Mouse (Mus musculus) heart, embryonic 12.5 days (tissue): ENCODE measurements around the gene Gtf2h4. TPM values are rescaled to one million over a fixed set of nuclear protein-coding genes. Genes with fewer than 3 reads are reported as not detected.

ENCODE experiments used
- ATAC-seq: fragments of 200-750 bp; cut with Nextera tagmentation; 2 replicates; pipeline ENCODE4 v1.8.0; 2017; ENCODE audit warnings: moderate TSS enrichment, moderate library complexity; ENCODE audit not compliant: insufficient number of reproducible peaks, low FRiP score
- H3K27ac ChIP-seq: fragments of 300-500 bp; sonication (generic); 2 replicates; pipeline ENCODE4 v1.5.1; 2016; ENCODE audit warnings: mild to moderate bottlenecking, moderate library complexity; ENCODE audit not compliant: poor library complexity, severe bottlenecking
- H3K27me3 ChIP-seq: fragments of 300-500 bp; sonication (generic); replicated peaks from 2 replicates; pipeline ENCODE4 v1.6.1; 2016; ENCODE audit warnings: mild to moderate bottlenecking, moderate library complexity
- H3K36me3 ChIP-seq: fragments of 300-500 bp; sonication (generic); 2 replicates; pipeline ENCODE4 v1.6.1; 2016; ENCODE audit warnings: mild to moderate bottlenecking, moderate library complexity
- H3K4me1 ChIP-seq: fragments of 300-500 bp; sonication (generic); replicated peaks from 2 replicates; pipeline ENCODE4 v1.6.1; 2016; ENCODE audit warnings: mild to moderate bottlenecking
- H3K4me2 ChIP-seq: fragments of 300-500 bp; sonication (generic); 2 replicates; pipeline ENCODE4 v1.6.1; 2016; ENCODE audit warnings: mild to moderate bottlenecking, moderate library complexity
- H3K4me3 ChIP-seq: fragments of 300-500 bp; sonication (generic); 2 replicates; pipeline ENCODE4 v1.5.1; 2016; ENCODE audit warnings: mild to moderate bottlenecking
- H3K9ac ChIP-seq: fragments of 300-500 bp; sonication (generic); 2 replicates; pipeline ENCODE4 v1.6.1; 2016; ENCODE audit warnings: mild to moderate bottlenecking, moderate library complexity
- H3K9me3 ChIP-seq: fragments of 300-500 bp; sonication (generic); replicated peaks from 2 replicates; pipeline ENCODE4 v1.6.1; 2016; ENCODE audit warnings: mild to moderate bottlenecking, moderate library complexity
- WGBS: fragments of 180-500 bp; shearing (Covaris S2); methylation state at CpG from one replicate; pipeline ENCODE4 v1.1.7; 2016; 5-methylcytosine and 5-hydroxymethylcytosine counted together
- polyA plus RNA-seq: library from polyadenylated mRNA; unstranded; fragments of >200 nt; fragmentation: Nextera tagmentation; extraction: Ambion mirVana; gene quantifications from 2 replicates; pipeline ENCODE4 v1.2.1, GENCODE M21; 2016

Gene Gtf2h4
- polyA plus RNA-seq, 1 experiment from 2014 or later: 24.5 TPM

- Histone ChIP-seq H3K27ac (peak overlapping the region; percentile 95), H3K27me3 (no peaks in the 10 kb centered on the region), H3K9me3 (peaks cover 6% of the 10 kb centered on the region; the same call in 1 of the 2 replicates), H3K4me2 (peak overlapping the region; percentile 84), H3K4me1 (peaks cover 32% of the 10 kb centered on the region), H3K9ac (peak overlapping the region; percentile 73), H3K4me3 (peak overlapping the region; percentile 46), H3K36me3 (peaks cover 29% of the 10 kb centered on the region)
- 21% methylated on average over 1 of the region's 1 CpGs for WGBS
- ATAC-seq: no peak
Observed at GRCm38 (mm10) chr17:35697429-35697758, 23.9 kb upstream of the Gtf2h4 start.

- H3K27me3 ChIP-seq: no peaks in the 10 kb centered on the region
- peak overlapping the region; percentile 84 for H3K4me2 ChIP-seq
- WGBS: 63% methylated on average over 6 of the region's 6 CpGs
- ATAC-seq: no peak
- H3K36me3 ChIP-seq: peaks cover 35% of the 10 kb centered on the region
- H3K9me3 ChIP-seq: peaks cover 6% of the 10 kb centered on the region; the same call in 1 of the 2 replicates
- H3K4me1 ChIP-seq: peaks cover 31% of the 10 kb centered on the region
- H3K9ac ChIP-seq: peak overlapping the region; percentile 23; the same call in 1 of the 2 replicates
- peak overlapping the region; percentile 46 for H3K4me3 ChIP-seq
- H3K27ac ChIP-seq: peak overlapping the region; percentile 95; the same call in 1 of the 2 replicates
Observed at GRCm38 (mm10) chr17:35696691-35697090, 23.2 kb upstream of the Gtf2h4 start.

GRCm38 (mm10) chr17:35695289-35695688, 21.8 kb upstream of the Gtf2h4 start:
- WGBS: 88% methylated on average over 2 of the region's 2 CpGs
- Histone ChIP-seq H3K27me3 (no peaks in the 10 kb centered on the region), H3K4me2 (no peak overlapping the region), H3K9ac (no peak overlapping the region), H3K9me3 (peaks cover 6% of the 10 kb centered on the region; the same call in 1 of the 2 replicates), H3K4me3 (no peak overlapping the region), H3K4me1 (peaks cover 31% of the 10 kb centered on the region), H3K36me3 (peaks cover 49% of the 10 kb centered on the region), H3K27ac (no peak overlapping the region)
- no peak for ATAC-seq

GRCm38 (mm10) chr17:35693906-35694305, 20.4 kb upstream of the Gtf2h4 start:
- no peak overlapping the region for H3K4me3 ChIP-seq
- no peak overlapping the region for H3K27ac ChIP-seq
- H3K27me3 ChIP-seq: no peaks in the 10 kb centered on the region
- peaks cover 6% of the 10 kb centered on the region; the same call in 1 of the 2 replicates for H3K9me3 ChIP-seq
- H3K36me3 ChIP-seq: peaks cover 63% of the 10 kb centered on the region
- no peak for ATAC-seq
- no peak overlapping the region for H3K9ac ChIP-seq
- H3K4me2 ChIP-seq: no peak overlapping the region
- H3K4me1 ChIP-seq: peaks cover 23% of the 10 kb centered on the region
- WGBS: 76% methylated on average over 5 of the region's 5 CpGs

GRCm38 (mm10) chr17:35692368-35692767, 18.8 kb upstream of the Gtf2h4 start:
- no peak overlapping the region for H3K27ac ChIP-seq
- peaks cover 78% of the 10 kb centered on the region for H3K36me3 ChIP-seq
- no peak for ATAC-seq
- H3K9me3 ChIP-seq: peaks cover 6% of the 10 kb centered on the region; the same call in 1 of the 2 replicates
- H3K4me1 ChIP-seq: peaks cover 10% of the 10 kb centered on the region
- H3K9ac ChIP-seq: no peak overlapping the region
- no peak overlapping the region for H3K4me3 ChIP-seq
- 74% methylated on average over 4 of the region's 4 CpGs for WGBS
- H3K4me2 ChIP-seq: no peak overlapping the region
- no peaks in the 10 kb centered on the region for H3K27me3 ChIP-seq

GRCm38 (mm10) chr17:35691811-35692210, 18.3 kb upstream of the Gtf2h4 start:
- Histone ChIP-seq H3K27me3 (no peaks in the 10 kb centered on the region), H3K4me1 (peaks cover 4% of the 10 kb centered on the region), H3K36me3 (peaks cover 84% of the 10 kb centered on the region), H3K4me2 (no peak overlapping the region), H3K27ac (no peak overlapping the region), H3K4me3 (no peak overlapping the region), H3K9ac (no peak overlapping the region), H3K9me3 (peaks cover 6% of the 10 kb centered on the region; the same call in 1 of the 2 replicates)
- 76% methylated on average over 4 of the region's 4 CpGs for WGBS
- ATAC-seq: no peak; the same call in 1 of the 2 replicates

- no peaks in the 10 kb centered on the region for H3K27me3 ChIP-seq
- H3K9me3 ChIP-seq: no peaks in the 10 kb centered on the region
- H3K36me3 ChIP-seq: peaks cover 91% of the 10 kb centered on the region
- H3K27ac ChIP-seq: no peak overlapping the region
- no peak overlapping the region for H3K4me2 ChIP-seq
- WGBS: 87% methylated on average over 18 of the region's 18 CpGs
- ATAC-seq: no peak
- H3K4me1 ChIP-seq: no peaks in the 10 kb centered on the region
- H3K4me3 ChIP-seq: no peak overlapping the region
- H3K9ac ChIP-seq: no peak overlapping the region
Observed at GRCm38 (mm10) chr17:35689936-35690645, 16.6 kb upstream of the Gtf2h4 start.

- Histone ChIP-seq H3K4me2 (no peak overlapping the region), H3K4me1 (no peaks in the 10 kb centered on the region), H3K27me3 (no peaks in the 10 kb centered on the region), H3K27ac (no peak overlapping the region), H3K4me3 (no peak overlapping the region), H3K36me3 (peaks cover 99% of the 10 kb centered on the region), H3K9me3 (no peaks in the 10 kb centered on the region), H3K9ac (no peak overlapping the region)
- ATAC-seq: no peak
- WGBS: 80% methylated on average over 25 of the region's 25 CpGs
Observed at GRCm38 (mm10) chr17:35688347-35689175, 15.0 kb upstream of the Gtf2h4 start.

GRCm38 (mm10) chr17:35685061-35685460, 11.5 kb upstream of the Gtf2h4 start:
- peaks cover 97% of the 10 kb centered on the region for H3K36me3 ChIP-seq
- 77% methylated on average over 9 of the region's 9 CpGs for WGBS
- no peaks in the 10 kb centered on the region for H3K27me3 ChIP-seq
- H3K27ac ChIP-seq: no peak overlapping the region
- no peak overlapping the region for H3K9ac ChIP-seq
- no peak overlapping the region for H3K4me2 ChIP-seq
- ATAC-seq: no peak
- no peaks in the 10 kb centered on the region for H3K4me1 ChIP-seq
- no peak overlapping the region for H3K4me3 ChIP-seq
- no peaks in the 10 kb centered on the region for H3K9me3 ChIP-seq

- Histone ChIP-seq H3K4me1 (no peaks in the 10 kb centered on the region), H3K4me3 (no peak overlapping the region), H3K9ac (no peak overlapping the region), H3K27ac (no peak overlapping the region), H3K4me2 (no peak overlapping the region), H3K36me3 (peaks cover 67% of the 10 kb centered on the region), H3K27me3 (no peaks in the 10 kb centered on the region), H3K9me3 (no peaks in the 10 kb centered on the region)
- WGBS: 80% methylated on average over 13 of the region's 13 CpGs
- ATAC-seq: no peak
Observed at GRCm38 (mm10) chr17:35681986-35682385, 8.4 kb upstream of the Gtf2h4 start.

GRCm38 (mm10) chr17:35680591-35680990, 7.1 kb upstream of the Gtf2h4 start:
- no peak overlapping the region for H3K9ac ChIP-seq
- no peaks in the 10 kb centered on the region for H3K9me3 ChIP-seq
- WGBS: 43% methylated on average over 6 of the region's 6 CpGs
- no peaks in the 10 kb centered on the region for H3K4me1 ChIP-seq
- ATAC-seq: no peak
- H3K27ac ChIP-seq: no peak overlapping the region
- no peak overlapping the region for H3K4me2 ChIP-seq
- H3K27me3 ChIP-seq: no peaks in the 10 kb centered on the region
- peaks cover 53% of the 10 kb centered on the region for H3K36me3 ChIP-seq
- H3K4me3 ChIP-seq: no peak overlapping the region
